Mouse (Mus musculus): ENCODE results near the gene Lamb1.

DNA sequence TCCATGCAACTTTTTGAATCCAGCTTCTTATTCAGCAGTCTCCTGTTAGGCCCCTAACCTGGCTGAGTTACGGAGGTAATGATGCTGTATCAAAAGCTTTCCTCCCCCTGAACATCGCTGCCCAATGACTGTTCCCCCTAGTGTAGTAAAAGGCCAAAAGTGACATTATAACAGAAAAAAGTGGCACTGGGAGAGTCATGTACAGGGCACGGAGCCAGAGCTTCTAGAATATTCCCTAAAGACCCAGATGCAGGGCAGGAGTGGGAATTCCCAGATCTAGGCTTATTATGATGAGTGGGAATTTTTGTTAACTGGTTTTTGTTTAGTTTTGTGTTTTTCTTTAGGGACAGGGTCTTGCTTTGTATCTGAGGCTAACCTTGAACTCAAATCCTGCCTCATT lies 34.1 kb downstream of the Lamb1 start:
- no peak for TF ChIP-seq CTCF (conservative IDR thresholded peaks at IDR 0.05; ENCODE audit: low read length)
- no peak for TF ChIP-seq POU5F1 (IDR thresholded peaks at IDR 0.05; ENCODE audit: borderline replicate concordance, low read length)

Data from E14TG2a.4 (cell line).